Mouse (Mus musculus): ENCODE measurements around the gene Hepacam.

Gene Hepacam

GRCm38 (mm10) chr9:37384284-37385182 lies 17.4 kb downstream of the Hepacam start:
- peak; percentile 51 for DNase-seq

- DNase-seq: no peak
Measured at GRCm38 (mm10) chr9:37390891-37391290, 23.7 kb downstream of the Hepacam start.

GRCm38 (mm10) chr9:37392071-37392470 lies 24.9 kb downstream of the Hepacam start:
- no peak for DNase-seq

GRCm38 (mm10) chr9:37393482-37394131 lies 26.5 kb downstream of the Hepacam start:
- DNase-seq: no peak

GRCm38 (mm10) chr9:37400585-37400984 lies 33.4 kb downstream of the Hepacam start:
- DNase-seq: no peak

GRCm38 (mm10) chr9:37401802-37402201 lies 34.7 kb downstream of the Hepacam start, which contains the start of gene Robo4:
Robo4 (plus strand) TSS chr9:37401897.
- DNase-seq: no peak

- DNase-seq: no peak
Measured at GRCm38 (mm10) chr9:37402501-37402900, 35.4 kb downstream of the Hepacam start.

GRCm38 (mm10) chr9:37403011-37403410 lies 35.9 kb downstream of the Hepacam start:
- DNase-seq: no peak

GRCm38 (mm10) chr9:37406372-37406771 lies 39.2 kb downstream of the Hepacam start:
- no peak for DNase-seq

- DNase-seq: no peak
Measured at GRCm38 (mm10) chr9:37407850-37408502, 40.8 kb downstream of the Hepacam start.

- DNase-seq: no peak
Measured at GRCm38 (mm10) chr9:37409698-37410445, 42.7 kb downstream of the Hepacam start.

GRCm38 (mm10) chr9:37412989-37413388 lies 45.8 kb downstream of the Hepacam start:
- peak; percentile 47 for DNase-seq

GRCm38 (mm10) chr9:37414666-37415065 lies 47.5 kb downstream of the Hepacam start:
- no peak for DNase-seq

- no peak for DNase-seq
Measured at GRCm38 (mm10) chr9:37418791-37419190, 51.6 kb downstream of the Hepacam start.

- peak; percentile 82 for DNase-seq
Measured at GRCm38 (mm10) chr9:37420676-37421075, 53.5 kb downstream of the Hepacam start.

GRCm38 (mm10) chr9:37421239-37421638 lies 54.1 kb downstream of the Hepacam start:
- no peak for DNase-seq

GRCm38 (mm10) chr9:37429326-37429725 lies 62.2 kb downstream of the Hepacam start:
- DNase-seq: no peak

- peak; percentile 90 for DNase-seq
Measured at GRCm38 (mm10) chr9:37430582-37430981, 63.4 kb downstream of the Hepacam start.

GRCm38 (mm10) chr9:37432026-37432666 lies 65.0 kb downstream of the Hepacam start:
- peak; percentile 79 for DNase-seq

- DNase-seq: peak; percentile 25
Measured at GRCm38 (mm10) chr9:37432720-37433421, 65.7 kb downstream of the Hepacam start, which contains the start of gene Robo3. Robo3 (minus strand) TSS chr9:37433246.

GRCm38 (mm10) chr9:37433823-37434560 lies 66.8 kb downstream of the Hepacam start:
- DNase-seq: peak; percentile 47
